Mouse (Mus musculus) heart, adult 2 months (tissue): ENCODE data around the gene Pak4. TPM values are rescaled to one million over a fixed set of nuclear protein-coding genes. Genes with fewer than 3 reads are reported as not detected.
"Not testable (repeated sequence)": the region's sequence is repeated elsewhere in the genome, so short reads cannot be mapped to it uniquely, and the experiment has no call there.

ENCODE experiments used
- DNase-seq, 2 experiments: peaks; one replicate each; pipeline ENCODE4 v3.0.0; 2021
- H3K27ac ChIP-seq: fragments of 200-600 bp; 2 replicates; pipeline ENCODE4 v1.8.1; 2022
- H3K27me3 ChIP-seq: fragments of 200-500 bp; 2 replicates; pipeline ENCODE4 v1.6.1; 2012; ENCODE audit warnings: mild to moderate bottlenecking, low read length, inconsistent platforms, mixed read lengths; ENCODE audit not compliant: control insufficient read depth, insufficient read depth
- H3K36me3 ChIP-seq: fragments of 200-500 bp; 2 replicates; pipeline ENCODE4 v1.6.1; 2012; ENCODE audit warnings: low read length, inconsistent platforms; ENCODE audit not compliant: control insufficient read depth, insufficient read depth
- H3K4me1 ChIP-seq: fragments of 200-500 bp; 2 replicates; pipeline ENCODE4 v1.6.1; 2011; ENCODE audit warnings: low read length; ENCODE audit not compliant: control insufficient read depth, insufficient read depth
- H3K4me3 ChIP-seq: fragments of 200-600 bp; 2 replicates; pipeline ENCODE4 v1.8.1; 2022
- H3K79me2 ChIP-seq: fragments of 200-500 bp; replicated peaks from 2 replicates; pipeline ENCODE4 v1.6.1; 2012; ENCODE audit warnings: mild to moderate bottlenecking, inconsistent platforms, low read length, moderate library complexity, mixed read lengths; ENCODE audit not compliant: control insufficient read depth, insufficient read depth
- H3K9ac ChIP-seq: fragments of 200-500 bp; 2 replicates; pipeline ENCODE4 v1.6.1; 2012; ENCODE audit warnings: low read depth, mild to moderate bottlenecking, control low read depth, inconsistent platforms, low read length, mixed read lengths
- CTCF ChIP-seq: fragments of 200-600 bp; IDR thresholded peaks from 2 replicates; pipeline ENCODE4 v1.8.1; 2022; ENCODE audit warnings: antibody characterized with exemption, mild to moderate bottlenecking, moderate library complexity
- EP300 ChIP-seq: fragments of 200-500 bp; IDR thresholded peaks from 2 replicates; pipeline ENCODE4 v1.6.1; 2011; ENCODE audit warnings: low read depth, low read length, control low read depth; ENCODE audit not compliant: insufficient read depth
- POLR2A ChIP-seq: fragments of 200-500 bp; IDR thresholded peaks from 2 replicates; pipeline ENCODE4 v1.6.1; 2011; ENCODE audit warnings: mild to moderate bottlenecking, low read depth, low read length, control low read depth; ENCODE audit not compliant: insufficient read depth
- WGBS: fragments of 180-500 bp; shearing (Covaris S2); methylation state at CpG from one replicate; pipeline ENCODE4 v1.1.7; 2018; 5-methylcytosine and 5-hydroxymethylcytosine counted together
- intact Hi-C: fragments of 180-260 bp; cut with DNase I; formaldehyde crosslinking; loops from one replicate; pipeline ENCODE4 v1.15.1; 2025
- polyA plus RNA-seq: library from polyadenylated mRNA; depleted of rRNA; stranded (reverse); fragments of >200 nt; gene quantifications from 2 replicates; pipeline ENCODE4 v1.2.3, GENCODE M21; 2012
- total RNA-seq, 2 experiments: library from RNA; stranded (reverse); gene quantifications; 2 replicates each; pipeline ENCODE4 v1.2.3; 2021

The Pak4 gene
- total and polyA plus RNA-seq, 3 experiments, result 7.6 to 9.4 (median 8.8) TPM

- no peaks in the 10 kb centered on the region for H3K79me2 ChIP-seq
- peaks cover 14% of the 10 kb centered on the region for H3K27me3 ChIP-seq
- H3K9ac ChIP-seq, result no peak overlapping the region
- no peaks in the 10 kb centered on the region for H3K4me1 ChIP-seq
- 12% methylated on average over 27 of the region's 27 CpGs for WGBS
- intact Hi-C loops, result no loop called here
- no peak overlapping the region for H3K4me3 ChIP-seq
- no peaks in the 10 kb centered on the region for H3K36me3 ChIP-seq
- no peak for DNase-seq
- no peak for TF ChIP-seq CTCF
- no peak for TF ChIP-seq EP300
- no peak for TF ChIP-seq POLR2A
- no peak overlapping the region for H3K27ac ChIP-seq
These were observed 53.9 kb downstream of the Pak4 start for GRCm38 (mm10) chr7:28544051-28544601.

- intact Hi-C loops, result no loop called here
- 59% methylated on average over 4 of the region's 4 CpGs for WGBS
- DNase-seq, result no peak
- Histone ChIP-seq H3K27me3 (peaks cover 5% of the 10 kb centered on the region; the same call in 1 of the 2 replicates), H3K36me3 (no peaks in the 10 kb centered on the region), H3K79me2 (no peaks in the 10 kb centered on the region), H3K9ac (no peak within 1 kb of the TSS), H3K4me3 (no peak within 1 kb of the TSS), H3K27ac (no peak within 1 kb of the TSS), H3K4me1 (peaks cover 2% of the 10 kb centered on the region; the same call in 1 of the 2 replicates)
- TF ChIP-seq EP300, result no peak
- TF ChIP-seq CTCF, result no peak
- TF ChIP-seq POLR2A, result no peak
These were observed 57.5 kb downstream of the Pak4 start, which contains the start of gene Sycn for GRCm38 (mm10) chr7:28540526-28540925. Sycn (plus strand) TSS chr7:28540885.

GRCm38 (mm10) chr7:28538886-28539285 lies 59.1 kb downstream of the Pak4 start:
- H3K36me3 ChIP-seq, H3K27me3 ChIP-seq, H3K79me2 ChIP-seq, H3K9ac ChIP-seq, H3K4me3 ChIP-seq, H3K27ac ChIP-seq, H3K4me1 ChIP-seq, DNase-seq, intact Hi-C loops: not testable (repeated sequence)
- WGBS, result 89% methylated on average over 6 of the region's 6 CpGs

GRCm38 (mm10) chr7:28532005-28532404 lies 66.0 kb downstream of the Pak4 start:
- H3K4me1 ChIP-seq, result peaks cover 3% of the 10 kb centered on the region
- H3K4me3 ChIP-seq, result no peak overlapping the region
- H3K79me2 ChIP-seq, result no peaks in the 10 kb centered on the region
- TF ChIP-seq CTCF (no peak), POLR2A (no peak), EP300 (no peak)
- 81% methylated on average over 8 of the region's 8 CpGs for WGBS
- intact Hi-C loops, result no loop called here
- no peaks in the 10 kb centered on the region for H3K36me3 ChIP-seq
- DNase-seq, result no peak
- H3K27me3 ChIP-seq, result no peaks in the 10 kb centered on the region
- no peak overlapping the region for H3K27ac ChIP-seq
- H3K9ac ChIP-seq, result no peak overlapping the region

GRCm38 (mm10) chr7:28527922-28528719 lies 69.9 kb downstream of the Pak4 start:
- intact Hi-C loops, result loop anchor here (1.0 to 5.0 kb wide), 2 partner anchors 74 to 82 kb away; no protein-coding TSS in a partner anchor
- H3K79me2 ChIP-seq, result no peaks in the 10 kb centered on the region
- no peaks in the 10 kb centered on the region for H3K27me3 ChIP-seq
- WGBS, result 5% methylated on average over 19 of the region's 19 CpGs
- DNase-seq, result peak; percentile 82 to 85
- H3K27ac ChIP-seq, result no peak overlapping the region
- H3K4me3 ChIP-seq, result no peak overlapping the region
- H3K4me1 ChIP-seq, result peaks cover 1% of the 10 kb centered on the region; the same call in 1 of the 2 replicates
- no peaks in the 10 kb centered on the region for H3K36me3 ChIP-seq
- H3K9ac ChIP-seq, result no peak overlapping the region
- no peak for TF ChIP-seq POLR2A
- peak; percentile 94 for TF ChIP-seq CTCF

- DNase-seq, H3K9ac ChIP-seq, H3K36me3 ChIP-seq, H3K27me3 ChIP-seq, intact Hi-C loops, H3K27ac ChIP-seq, H3K4me1 ChIP-seq, H3K79me2 ChIP-seq, H3K4me3 ChIP-seq: not testable (repeated sequence)
- WGBS, result 65% methylated on average over 5 of the region's 6 CpGs
These were observed 75.4 kb downstream of the Pak4 start, which contains the start of gene Ifnl3 for GRCm38 (mm10) chr7:28522536-28522935. Ifnl3 (plus strand) TSS chr7:28522836.
